Mouse (Mus musculus) bone marrow macrophage, adult 2 months (primary cell): ENCODE data around the gene Gm45837.

ENCODE experiments used
- CTCF ChIP-seq: IDR thresholded peaks from 2 replicates; pipeline ENCODE4 v1.5.1; 2012; ENCODE audit warnings: low read depth, mild to moderate bottlenecking, low read length, moderate library complexity
- POLR2A ChIP-seq: IDR thresholded peaks from 2 replicates; pipeline ENCODE4 v1.6.1; 2012; ENCODE audit warnings: mild to moderate bottlenecking, low read depth, low read length, borderline replicate concordance

DNA sequence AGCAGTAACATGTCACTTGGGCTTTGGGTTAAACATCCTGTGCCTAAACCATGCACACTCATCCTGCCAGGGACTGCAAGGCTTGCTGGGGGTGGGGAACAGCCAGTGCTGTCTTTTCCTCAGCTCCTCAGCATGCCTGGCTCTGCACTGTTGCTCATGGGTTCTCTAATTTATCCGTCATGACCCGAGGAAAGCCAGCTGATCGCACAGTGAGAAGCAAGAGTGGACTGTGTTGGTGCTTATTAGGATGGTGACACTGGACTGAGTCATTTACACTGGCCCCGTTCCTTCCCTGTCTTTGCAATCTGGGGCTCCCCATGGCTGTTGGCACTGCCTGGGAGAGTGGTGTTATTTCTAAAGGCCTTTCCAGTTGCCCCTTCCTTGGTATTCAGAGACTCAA, 33.5 kb downstream of the Gm45837 start:
- TF ChIP-seq POLR2A (no peak), CTCF (no peak)
